Mouse (Mus musculus) olfactory bulb, adult 2 months (tissue): ENCODE measurements around the gene Mgat4a.

ENCODE experiments used
- CTCF ChIP-seq: fragments of 200-500 bp; IDR thresholded peaks from 2 replicates; pipeline ENCODE4 v1.5.1; 2012; ENCODE audit warnings: low read depth, mild to moderate bottlenecking, low read length, moderate library complexity; ENCODE audit not compliant: insufficient read depth
- POLR2A ChIP-seq: fragments of 200-500 bp; IDR thresholded peaks from 2 replicates; pipeline ENCODE4 v1.6.1; 2012; ENCODE audit warnings: mild to moderate bottlenecking, low read depth, low read length, moderate library complexity; ENCODE audit not compliant: insufficient read depth

- no peak for TF ChIP-seq CTCF
- no peak for TF ChIP-seq POLR2A
Observed at GRCm38 (mm10) chr1:37539968-37540809, 627 bp downstream of the Mgat4a start.
